Mouse (Mus musculus) midbrain, embryonic 11.5 days (tissue): ENCODE measurements around the gene Zfp827. TPM values are rescaled to one million over a fixed set of nuclear protein-coding genes. Genes with fewer than 3 reads are reported as not detected.
A peak's percentile ranks its signal among the peaks of the same experiment; 100 is the strongest.

Source experiments
- ATAC-seq: fragments of 200-750 bp; cut with Nextera tagmentation; 2 replicates; pipeline ENCODE4 v1.8.0; 2017; ENCODE audit warnings: moderate TSS enrichment, moderate library complexity; ENCODE audit not compliant: low FRiP score
- DNase-seq: peaks from one replicate; pipeline ENCODE4 v3.0.0; 2015; ENCODE audit warnings: low spot score; ENCODE audit errors: missing footprints
- H3K27ac ChIP-seq: fragments of 300-500 bp; sonication (generic); 2 replicates; pipeline ENCODE4 v1.5.1; 2014; ENCODE audit warnings: low read depth, low read length
- H3K27me3 ChIP-seq: fragments of 300-500 bp; sonication (generic); 2 replicates; pipeline ENCODE4 v1.6.1; 2014; ENCODE audit warnings: mild to moderate bottlenecking, low read length, moderate library complexity, mixed read lengths; ENCODE audit not compliant: control insufficient read depth, insufficient read depth
- H3K36me3 ChIP-seq: fragments of 300-500 bp; sonication (generic); 2 replicates; pipeline ENCODE4 v1.6.1; 2014; ENCODE audit warnings: mild to moderate bottlenecking, low read length, moderate library complexity, mixed read lengths; ENCODE audit not compliant: control insufficient read depth, insufficient read depth
- H3K4me1 ChIP-seq: fragments of 300-500 bp; sonication (generic); 2 replicates; pipeline ENCODE4 v1.6.1; 2014; ENCODE audit warnings: low read length; ENCODE audit not compliant: control insufficient read depth, insufficient read depth
- H3K4me2 ChIP-seq: fragments of 300-500 bp; sonication (generic); 2 replicates; pipeline ENCODE4 v1.6.1; 2014; ENCODE audit warnings: mild to moderate bottlenecking, moderate library complexity
- H3K4me3 ChIP-seq: fragments of 300-500 bp; sonication (generic); 2 replicates; pipeline ENCODE4 v1.5.1; 2014; ENCODE audit warnings: low read depth, low read length
- H3K9ac ChIP-seq: fragments of 300-500 bp; sonication (generic); 2 replicates; pipeline ENCODE4 v1.6.1; 2014; ENCODE audit warnings: low read length
- H3K9me3 ChIP-seq: fragments of 300-500 bp; sonication (generic); 2 replicates; pipeline ENCODE4 v1.6.1; 2016; ENCODE audit warnings: low read length; ENCODE audit not compliant: control insufficient read depth
- WGBS: fragments of 180-500 bp; shearing (Covaris S2); extraction: QIAGEN DNeasy Blood & Tissue Kit; methylation state at CpG from one replicate; pipeline ENCODE4 v1.1.7; 2014; 5-methylcytosine and 5-hydroxymethylcytosine counted together
- polyA plus RNA-seq: library from polyadenylated mRNA; unstranded; fragments of >200 nt; fragmentation: Nextera tagmentation; extraction: Ambion mirVana; gene quantifications from 2 replicates; pipeline ENCODE4 v1.2.1, GENCODE M21; 2014

Zfp827 gene
- 9.5 TPM in 2 replicates for polyA plus RNA-seq

GRCm38 (mm10) chr8:79027977-79028487 is at the start of gene Zfp827:
TSS of gene Zfp827 (plus strand) at chr8:79028437.
- DNase-seq = peak; percentile 98
- Histone ChIP-seq H3K4me3 (peak within 1 kb of the TSS; percentile 96), H3K9me3 (no peaks in the 10 kb centered on the region), H3K27ac (peak within 1 kb of the TSS; percentile 100), H3K4me2 (peak within 1 kb of the TSS; percentile 64), H3K4me1 (peaks cover 21% of the 10 kb centered on the region), H3K27me3 (no peaks in the 10 kb centered on the region), H3K9ac (peak within 1 kb of the TSS; percentile 99), H3K36me3 (no peaks in the 10 kb centered on the region)
- peak; percentile 75 for ATAC-seq
- under 1% methylated on average over 32 of the region's 32 CpGs for WGBS

GRCm38 (mm10) chr8:79004341-79004740 is 23.9 kb upstream of the Zfp827 start:
- no peak for ATAC-seq
- H3K4me3 ChIP-seq = no peak overlapping the region
- H3K9ac ChIP-seq = no peak overlapping the region
- H3K27ac ChIP-seq = no peak overlapping the region
- H3K27me3 ChIP-seq = no peaks in the 10 kb centered on the region
- no peak for DNase-seq
- no peaks in the 10 kb centered on the region for H3K36me3 ChIP-seq
- H3K4me2 ChIP-seq = no peak overlapping the region
- H3K9me3 ChIP-seq = no peaks in the 10 kb centered on the region
- no peaks in the 10 kb centered on the region for H3K4me1 ChIP-seq

DNA sequence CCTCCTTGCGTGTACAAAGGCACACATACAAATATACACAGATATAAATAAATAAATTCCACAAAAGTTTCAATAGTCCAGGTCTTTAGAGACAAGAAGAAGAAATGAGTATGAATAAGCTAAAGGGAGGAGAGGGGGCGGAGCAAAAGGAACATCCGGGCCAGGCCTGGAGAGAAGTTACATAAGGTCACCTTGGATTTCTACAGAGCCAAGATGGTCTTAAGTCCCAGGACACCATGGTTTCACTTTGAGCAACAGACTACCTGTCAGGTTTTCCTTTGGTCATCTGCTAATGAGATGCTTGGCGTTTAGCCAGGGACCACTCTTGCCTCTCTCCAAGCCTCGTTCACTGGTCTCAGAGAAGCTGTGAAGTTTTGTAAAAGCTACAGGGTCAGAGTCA is 13.2 kb upstream of the Zfp827 start:
- ATAC-seq = no peak
- no peak for DNase-seq
- no peaks in the 10 kb centered on the region for H3K27me3 ChIP-seq
- 85% methylated on average over 5 of the region's 5 CpGs for WGBS
- H3K4me2 ChIP-seq = no peak overlapping the region
- H3K9me3 ChIP-seq = no peaks in the 10 kb centered on the region
- H3K9ac ChIP-seq = no peak overlapping the region
- H3K4me3 ChIP-seq = no peak overlapping the region
- no peaks in the 10 kb centered on the region for H3K36me3 ChIP-seq
- no peaks in the 10 kb centered on the region for H3K4me1 ChIP-seq
- H3K27ac ChIP-seq = no peak overlapping the region

GRCm38 (mm10) chr8:79016076-79016475 is 12.2 kb upstream of the Zfp827 start:
- DNase-seq (no peak), ATAC-seq (no peak)
- Histone ChIP-seq H3K9ac (no peak overlapping the region), H3K27me3 (no peaks in the 10 kb centered on the region), H3K36me3 (no peaks in the 10 kb centered on the region), H3K27ac (no peak overlapping the region), H3K4me1 (no peaks in the 10 kb centered on the region), H3K9me3 (no peaks in the 10 kb centered on the region), H3K4me2 (no peak overlapping the region), H3K4me3 (no peak overlapping the region)
- 87% methylated on average over 4 of the region's 4 CpGs for WGBS

- H3K9me3 ChIP-seq = no peaks in the 10 kb centered on the region
- H3K4me2 ChIP-seq = no peak overlapping the region
- no peaks in the 10 kb centered on the region for H3K4me1 ChIP-seq
- WGBS = 52% methylated on average over 6 of the region's 6 CpGs
- ATAC-seq (no peak), DNase-seq (no peak)
- H3K4me3 ChIP-seq = no peak overlapping the region
- no peak overlapping the region for H3K27ac ChIP-seq
- no peaks in the 10 kb centered on the region for H3K27me3 ChIP-seq
- no peak overlapping the region for H3K9ac ChIP-seq
- H3K36me3 ChIP-seq = no peaks in the 10 kb centered on the region
Observed at GRCm38 (mm10) chr8:79016583-79016982, 11.7 kb upstream of the Zfp827 start.

DNA sequence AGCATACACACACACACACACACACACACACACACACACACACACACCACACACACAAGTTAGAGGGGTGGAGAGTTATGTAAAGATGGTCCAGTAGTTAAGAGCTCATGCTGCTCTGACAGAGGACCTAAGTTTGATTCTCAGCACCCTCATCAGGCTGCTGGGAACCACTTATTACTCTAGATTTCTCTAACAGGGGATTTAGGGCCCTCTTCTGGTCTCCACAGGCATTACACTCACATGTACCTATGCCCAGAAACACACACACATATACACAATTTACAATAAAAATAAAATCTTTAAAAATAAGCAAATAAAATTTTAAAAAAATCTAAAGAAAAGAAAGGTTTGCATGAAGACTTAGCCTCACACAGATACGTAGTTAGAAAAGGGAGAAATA is 4.3 kb upstream of the Zfp827 start:
- Histone ChIP-seq H3K4me1 (no peaks in the 10 kb centered on the region), H3K36me3 (no peaks in the 10 kb centered on the region), H3K27ac (no peak overlapping the region), H3K4me3 (no peak overlapping the region), H3K4me2 (no peak overlapping the region), H3K9me3 (no peaks in the 10 kb centered on the region), H3K9ac (no peak overlapping the region), H3K27me3 (no peaks in the 10 kb centered on the region)
- no peak for ATAC-seq
- WGBS = 98% methylated on average over 1 of the region's 1 CpGs
- peak; percentile 10 for DNase-seq

DNA sequence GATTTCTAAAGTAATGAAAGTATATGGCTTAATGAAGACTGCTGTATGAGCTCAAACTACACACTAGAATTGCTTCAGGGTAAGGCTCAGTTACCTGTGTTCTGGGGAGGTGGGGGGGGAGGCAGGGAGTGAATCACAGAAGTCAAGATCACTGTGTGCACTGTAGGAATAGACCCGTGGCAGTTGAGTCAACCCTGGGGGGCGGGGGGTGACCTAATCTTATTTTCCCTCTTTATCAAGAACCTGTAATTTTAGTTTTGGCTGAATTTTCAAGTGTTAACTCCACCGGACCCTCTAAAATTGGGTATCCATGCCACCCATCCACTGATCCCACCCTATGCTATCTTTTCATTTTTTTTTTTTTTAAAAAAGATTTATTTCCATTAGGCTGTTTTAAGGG is 918 bp upstream of the Zfp827 start:
- Histone ChIP-seq H3K4me3 (peak overlapping the region; percentile 96; the same call in 1 of the 2 replicates), H3K9ac (peak overlapping the region; percentile 99; the same call in 1 of the 2 replicates), H3K27me3 (no peaks in the 10 kb centered on the region), H3K27ac (no peak overlapping the region), H3K4me2 (peak overlapping the region; percentile 64), H3K36me3 (no peaks in the 10 kb centered on the region), H3K9me3 (no peaks in the 10 kb centered on the region), H3K4me1 (peaks cover 14% of the 10 kb centered on the region)
- ATAC-seq (no peak), DNase-seq (peak; percentile 82)
- 41% methylated on average over 3 of the region's 3 CpGs for WGBS

DNA sequence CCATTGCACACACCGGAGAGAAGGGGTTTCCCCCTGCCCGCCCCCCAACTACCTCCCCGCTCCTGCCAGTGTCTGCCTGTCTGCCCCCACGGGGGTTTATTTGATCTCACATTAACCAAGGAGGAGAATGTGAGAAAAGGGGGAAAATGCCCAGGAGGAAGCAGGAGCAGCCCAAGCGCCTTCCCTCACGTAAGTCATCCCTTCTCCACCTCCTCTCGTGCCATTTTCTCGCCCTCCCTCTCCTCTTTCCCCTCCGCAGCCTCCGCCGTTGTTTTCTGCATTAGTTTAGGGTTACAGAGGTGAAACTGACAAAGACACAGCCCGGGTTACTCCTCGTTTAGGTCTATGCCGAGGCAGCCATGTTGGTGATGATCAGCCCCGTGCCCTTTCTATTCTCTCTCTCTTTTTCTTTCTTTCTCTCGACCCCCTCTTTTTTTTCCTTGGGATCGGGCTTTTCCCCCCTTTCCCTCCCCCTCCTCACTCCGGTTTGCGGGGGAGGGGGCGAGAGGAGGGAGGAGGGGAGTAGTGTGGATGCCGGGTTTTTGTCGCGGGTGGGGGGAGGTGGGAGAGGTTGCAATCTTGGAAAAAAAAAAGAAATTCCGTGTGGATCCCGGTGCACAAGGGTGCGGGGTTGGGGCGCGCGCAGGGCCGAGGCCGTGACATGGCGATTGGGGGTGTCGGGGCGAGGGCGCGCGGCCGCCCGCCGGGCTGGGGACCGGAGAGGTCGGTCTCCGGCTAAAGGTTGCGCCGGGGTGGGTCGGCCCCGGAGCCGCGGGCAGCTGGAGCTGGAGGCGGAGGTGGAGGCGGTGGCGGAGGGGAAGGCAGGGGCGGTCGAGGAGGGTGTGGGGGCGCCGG is 531 bp downstream of the Zfp827 start:
- no peak for ATAC-seq
- Histone ChIP-seq H3K9ac (peak overlapping the region; percentile 99), H3K4me1 (peaks cover 29% of the 10 kb centered on the region), H3K4me2 (peak overlapping the region; percentile 64), H3K36me3 (no peaks in the 10 kb centered on the region), H3K27ac (peak overlapping the region; percentile 100), H3K27me3 (no peaks in the 10 kb centered on the region), H3K4me3 (peak overlapping the region; percentile 96), H3K9me3 (no peaks in the 10 kb centered on the region)
- peak; percentile 98 for DNase-seq
- under 1% methylated on average over 47 of the region's 56 CpGs for WGBS
